Mouse (Mus musculus): ENCODE data around the gene Pip5k1c.

GRCm38 (mm10) chr10:81362336-81362949 lies 69.7 kb downstream of the Pip5k1c start:
- TF ChIP-seq CTCF (IDR thresholded peaks at IDR 0.05) = no peak
- TF ChIP-seq EP300 (IDR thresholded peaks at IDR 0.05) = no peak
